Mouse (Mus musculus) urinary bladder, postnatal 36 days (tissue): ENCODE data around the gene Asna1.
A peak's percentile ranks its signal among the peaks of the same experiment; 100 is the strongest.

ENCODE experiments used
- DNase-seq, 2 experiments: peaks; one replicate each; pipeline ENCODE4 v3.0.0; 2022; ENCODE audit warnings: low spot score in 2 of 2, mixed read lengths in 1 of 2

Asna1 gene

GRCm38 (mm10) chr8:85025098-85025932 lies at the start of gene Asna1:
Gene Asna1 (minus strand): TSS chr8:85025281.
- peak; percentile 66 to 79 for DNase-seq

DNA sequence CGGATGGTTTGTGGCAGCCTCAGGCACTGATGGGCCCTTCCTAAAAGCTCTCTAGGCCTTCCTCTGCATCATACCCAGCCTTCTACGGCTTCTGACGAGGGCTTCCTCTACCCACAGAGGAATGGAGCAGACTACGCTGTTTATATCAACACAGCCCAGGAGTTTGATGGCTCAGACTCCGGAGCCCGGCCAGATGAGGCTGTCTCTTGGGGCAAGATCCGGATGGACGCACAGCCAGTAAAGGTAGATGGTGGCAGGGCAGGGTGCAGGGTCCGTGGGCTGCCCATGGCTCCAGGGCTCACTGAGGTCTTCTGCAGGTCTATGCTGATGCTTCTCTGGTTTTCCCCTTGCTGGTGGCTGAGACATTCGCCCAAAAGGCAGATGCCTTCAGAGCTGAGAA lies 49.5 kb upstream of the Asna1 start:
- no peak for DNase-seq

GRCm38 (mm10) chr8:85074167-85074566 lies 49.1 kb upstream of the Asna1 start:
- DNase-seq = no peak

DNA sequence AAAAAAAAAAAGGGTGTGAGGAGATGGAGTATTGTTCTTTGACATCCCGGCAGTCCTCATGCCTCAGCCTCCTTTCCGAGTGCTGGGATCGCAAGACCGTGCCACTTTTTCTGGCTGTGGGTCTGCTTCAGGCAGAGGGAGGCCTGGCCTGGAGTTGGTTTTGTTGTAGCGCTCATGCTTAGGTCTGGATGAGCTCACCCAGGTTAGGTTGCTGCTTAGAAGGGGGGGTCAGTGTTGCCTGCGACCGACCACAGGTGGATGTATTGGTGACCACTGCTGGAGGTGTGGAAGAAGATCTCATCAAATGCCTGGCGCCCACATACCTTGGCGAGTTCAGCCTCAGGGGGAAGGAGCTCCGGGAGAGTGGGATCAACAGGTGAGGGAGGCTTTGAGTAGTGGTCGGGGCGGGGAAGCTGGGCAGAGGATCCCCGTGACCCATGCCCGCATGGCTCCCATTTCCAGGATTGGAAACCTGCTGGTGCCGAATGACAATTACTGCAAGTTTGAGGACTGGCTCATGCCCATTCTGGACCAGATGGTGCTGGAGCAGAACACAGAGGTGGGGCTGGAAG lies 48.0 kb upstream of the Asna1 start:
- no peak for DNase-seq

DNA sequence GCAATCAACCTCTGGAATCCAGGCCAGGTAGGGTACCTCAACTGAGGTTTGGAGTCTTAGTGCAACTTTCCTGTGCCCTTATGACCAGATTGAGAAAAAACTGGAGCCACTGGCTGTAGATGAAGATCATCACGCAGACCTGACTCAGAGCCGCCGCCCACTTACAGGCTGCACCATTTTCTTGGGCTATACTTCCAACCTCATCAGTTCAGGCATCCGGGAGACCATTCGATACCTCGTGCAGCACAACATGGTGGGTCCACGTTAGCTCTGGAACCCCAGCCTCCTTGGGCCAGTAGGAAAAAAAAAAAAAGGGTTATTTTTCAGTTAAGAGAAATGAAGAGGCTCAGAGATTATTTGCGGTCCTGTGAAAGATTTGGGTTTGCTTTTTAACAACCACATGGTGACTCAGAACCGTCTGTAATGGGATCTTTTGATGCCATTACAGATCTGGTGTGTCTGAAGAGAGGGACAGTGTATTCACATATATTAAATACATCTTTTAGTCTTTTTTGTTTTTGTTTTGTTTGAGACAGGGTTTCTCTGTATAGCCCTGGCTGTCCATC lies 47.4 kb upstream of the Asna1 start:
- no peak for DNase-seq

DNA sequence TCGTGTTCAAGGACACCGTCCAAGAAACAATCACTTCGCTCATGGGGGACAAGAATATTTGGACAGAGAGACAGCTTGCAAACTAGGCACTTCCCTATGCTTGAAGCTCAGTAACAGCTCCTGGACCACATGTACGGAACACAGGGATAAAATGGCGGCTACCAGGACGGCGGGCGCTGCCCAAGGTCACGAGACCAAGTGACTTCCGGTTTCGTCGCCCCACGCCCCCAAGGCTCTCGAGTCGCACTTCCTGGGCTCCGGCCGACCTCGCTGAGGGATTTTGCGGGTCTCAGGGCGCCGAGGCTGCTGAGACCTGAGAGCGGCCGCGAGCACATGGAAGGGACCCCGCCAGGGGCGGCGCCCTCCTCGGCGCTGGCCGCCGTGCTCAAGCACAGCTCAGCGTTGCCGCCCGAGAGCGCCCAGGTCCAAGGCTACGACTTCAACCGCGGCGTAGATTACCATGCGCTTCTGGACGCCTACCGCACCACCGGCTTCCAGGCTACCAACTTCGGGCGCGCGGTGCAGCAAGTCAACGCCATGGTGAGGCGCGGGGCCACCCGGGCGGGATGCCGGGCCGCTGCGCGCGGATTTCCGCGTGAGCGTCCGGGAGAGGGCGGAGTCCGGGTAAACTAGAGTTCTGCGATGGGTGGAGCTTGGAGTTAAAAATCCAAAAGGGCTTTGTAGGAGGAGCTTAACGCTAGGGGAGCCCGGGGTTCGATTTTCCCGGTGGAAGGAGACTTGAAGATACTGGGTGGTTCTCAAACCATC lies 46.6 kb upstream of the Asna1 start, which contains the start of gene Dhps:
TSS of gene Dhps (plus strand) at position 244 of the 768 bp plus-strand sequence.
- DNase-seq = peak; percentile 84 to 92

GRCm38 (mm10) chr8:85071041-85071440 lies 46.0 kb upstream of the Asna1 start:
- no peak for DNase-seq

DNA sequence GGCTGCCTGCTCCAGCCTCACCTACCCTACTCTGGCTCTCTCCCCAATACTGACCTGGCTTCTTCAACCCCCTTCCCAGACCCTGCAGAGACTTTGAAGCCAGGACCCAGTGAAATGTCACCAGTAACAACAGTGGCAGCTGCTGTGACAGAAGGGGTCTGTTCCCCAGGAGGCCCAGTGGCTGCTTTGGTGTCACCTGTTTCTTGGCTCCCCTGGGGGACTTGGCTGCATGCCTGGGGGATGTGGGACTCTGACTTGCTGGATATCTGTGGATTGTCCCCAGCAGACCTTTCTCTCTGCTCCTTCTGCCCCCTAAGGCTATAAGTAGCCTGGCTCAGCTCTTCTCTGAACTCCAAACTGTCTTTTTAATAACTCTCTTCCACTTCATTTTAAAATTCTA lies 42.9 kb upstream of the Asna1 start, which contains the start of gene Gm5741:
TSS of gene Gm5741 (minus strand) at position 1 of the 400 bp plus-strand sequence.
- DNase-seq = no peak

DNA sequence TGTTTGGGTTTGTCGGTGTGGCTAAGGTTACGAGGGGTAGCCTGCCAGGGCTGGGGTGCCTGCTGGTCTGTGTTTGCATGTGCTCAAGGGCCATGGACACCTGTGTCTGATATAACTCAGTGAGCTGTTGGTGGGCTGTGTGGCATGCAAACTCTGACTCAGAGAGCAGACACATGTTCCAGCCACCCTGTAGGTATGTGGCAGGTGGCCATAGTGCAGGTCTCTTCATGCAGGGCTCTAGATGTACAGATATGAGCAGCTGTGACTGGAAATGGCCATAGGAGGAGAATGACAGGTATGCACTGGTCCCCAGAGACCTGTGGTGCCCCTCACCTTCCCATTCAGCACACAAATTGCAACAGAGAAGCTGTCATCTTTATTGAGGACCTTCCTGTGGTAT lies 42.1 kb upstream of the Asna1 start:
- peak; percentile 63 to 64 for DNase-seq

DNA sequence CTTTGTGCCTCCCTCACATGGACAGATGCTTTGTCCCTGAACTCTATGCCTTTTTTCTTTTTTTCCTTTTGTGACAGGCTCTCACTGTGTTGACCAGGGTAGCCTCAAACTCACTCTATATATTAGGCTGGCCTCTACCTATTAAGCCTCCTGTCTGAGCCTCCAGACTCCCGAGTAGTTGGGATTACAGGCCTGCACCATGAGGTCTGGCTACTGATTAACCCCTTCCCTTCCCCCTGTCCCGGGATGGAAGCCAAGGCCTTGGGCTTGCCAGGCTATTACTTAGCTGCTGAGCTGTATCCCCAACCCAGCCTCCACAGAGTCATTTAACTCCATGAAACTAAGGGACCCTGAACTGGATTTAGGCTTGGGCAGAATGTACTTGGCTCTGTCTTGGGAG lies 40.1 kb upstream of the Asna1 start:
- DNase-seq = no peak

- DNase-seq = no peak
These were observed 37.5 kb upstream of the Asna1 start for GRCm38 (mm10) chr8:85062603-85063002.

DNA sequence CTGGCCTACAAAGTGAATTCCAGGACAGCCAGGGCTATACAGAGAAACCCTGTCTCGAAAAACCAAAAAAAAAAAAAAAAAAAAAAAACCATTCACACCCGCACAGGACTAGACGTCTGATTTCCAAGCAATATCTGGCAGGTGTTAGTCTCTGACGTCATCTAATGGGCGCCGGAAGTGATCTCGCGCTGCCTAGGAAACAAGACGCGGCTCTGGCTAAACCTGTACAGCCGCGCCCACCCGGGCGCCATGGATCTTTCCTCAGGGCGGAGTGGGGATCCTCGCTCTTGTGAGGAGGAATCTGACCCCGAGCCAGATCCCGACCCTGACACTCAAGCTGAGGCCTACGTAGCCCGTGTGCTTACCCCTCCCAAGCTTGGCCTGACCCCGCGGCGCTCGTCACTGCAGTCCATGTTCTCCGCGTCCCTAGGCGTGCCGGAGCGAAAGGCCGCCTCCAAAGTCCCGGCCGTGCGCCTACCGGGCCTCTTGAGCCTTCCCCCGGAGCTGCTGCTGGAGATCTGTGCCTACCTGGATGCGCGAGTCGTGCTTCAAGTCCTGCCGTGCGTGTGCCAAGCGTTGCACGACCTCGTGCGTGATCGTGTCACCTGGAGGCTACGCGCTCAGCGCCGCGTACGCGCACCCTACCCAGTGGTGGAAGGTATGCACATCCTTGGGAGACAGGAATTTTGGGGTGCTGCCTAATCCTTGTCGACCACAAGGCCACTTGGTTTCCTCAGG lies 35.0 kb upstream of the Asna1 start, which contains the start of gene Fbxw9:
TSS of gene Fbxw9 (plus strand) at position 177 of the 738 bp plus-strand sequence.
- DNase-seq = peak; percentile 86 to 89

GRCm38 (mm10) chr8:85057367-85057766 lies 32.3 kb upstream of the Asna1 start:
- no peak for DNase-seq

- no peak for DNase-seq
These were observed 18.5 kb upstream of the Asna1 start for GRCm38 (mm10) chr8:85043619-85044018.

DNA sequence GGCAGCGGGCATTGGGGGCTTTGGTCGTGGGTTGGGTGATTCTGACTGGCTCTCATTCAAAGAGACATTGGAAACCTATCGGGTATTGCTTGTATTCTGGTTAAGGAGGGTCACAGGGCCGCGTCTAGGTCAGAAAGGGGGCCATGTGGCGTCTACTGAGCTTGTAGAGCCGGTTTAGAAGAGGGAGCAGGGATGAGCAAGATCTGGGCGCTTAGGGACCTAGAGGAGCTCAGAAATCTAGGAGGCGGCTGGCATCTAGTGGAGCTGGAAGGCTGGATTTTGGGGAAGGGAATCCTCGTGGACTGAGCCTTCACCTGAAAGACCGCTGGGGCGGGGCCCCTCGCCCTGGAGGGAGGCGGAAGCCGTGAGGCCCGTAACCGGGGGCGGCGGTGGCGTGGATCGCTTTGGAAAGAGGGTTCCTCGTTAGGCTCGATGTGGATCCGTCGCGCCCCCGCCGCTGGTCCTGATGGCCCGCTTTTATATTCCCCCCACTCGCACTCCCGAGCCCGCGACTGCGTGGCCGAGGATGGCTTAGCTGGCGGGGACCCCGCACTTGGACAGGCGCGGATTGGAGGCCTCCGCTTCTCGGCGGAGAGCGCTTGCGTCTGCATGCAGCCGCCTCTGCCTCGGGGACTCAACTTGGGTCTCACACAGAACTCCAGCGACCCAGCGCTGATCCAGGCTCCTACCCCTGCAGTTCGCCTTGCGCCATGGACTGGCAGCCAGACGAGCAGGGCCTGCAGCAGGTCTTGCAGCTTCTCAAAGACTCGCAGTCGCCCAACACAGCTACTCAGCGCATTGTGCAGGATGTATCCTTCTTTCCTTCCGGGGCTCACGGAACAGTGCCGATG lies 12.8 kb upstream of the Asna1 start:
- peak; percentile 48 to 50 for DNase-seq

GRCm38 (mm10) chr8:85037366-85037680 lies 12.2 kb upstream of the Asna1 start:
- DNase-seq = no peak

GRCm38 (mm10) chr8:85036718-85037365 lies 11.8 kb upstream of the Asna1 start, which contains the start of gene Tnpo2:
Gene Tnpo2 (plus strand): TSS chr8:85036915.
- peak; percentile 83 to 88 for DNase-seq

GRCm38 (mm10) chr8:85036381-85036717 lies 11.3 kb upstream of the Asna1 start:
- no peak for DNase-seq

- DNase-seq = no peak
These were observed 10.7 kb upstream of the Asna1 start for GRCm38 (mm10) chr8:85035728-85036310.
